Mouse (Mus musculus) liver, embryonic 11.5 days (tissue): ENCODE results near the gene Erv3. TPM values are rescaled to one million over a fixed set of nuclear protein-coding genes. Genes with fewer than 3 reads are reported as not detected.

Experiments
- ATAC-seq: fragments of 200-750 bp; cut with Nextera tagmentation; replicated peaks from 2 replicates; pipeline ENCODE4 v1.8.0; 2017; ENCODE audit warnings: moderate number of reproducible peaks, mild to moderate bottlenecking, moderate TSS enrichment, moderate library complexity; ENCODE audit not compliant: low FRiP score
- DNase-seq: peaks from one replicate; pipeline ENCODE4 v3.0.0-alpha.2; 2017; ENCODE audit warnings: low spot score
- H3K27ac ChIP-seq: fragments of 300-500 bp; sonication (generic); 2 replicates; pipeline ENCODE4 v1.5.1; 2014; ENCODE audit warnings: mild to moderate bottlenecking, low read depth, low read length, control low read depth
- H3K27me3 ChIP-seq: fragments of 300-500 bp; sonication (generic); replicated peaks from 2 replicates; pipeline ENCODE4 v1.6.1; 2014; ENCODE audit warnings: low read length, mixed read lengths; ENCODE audit not compliant: control insufficient read depth, insufficient read depth
- H3K36me3 ChIP-seq: fragments of 300-500 bp; sonication (generic); 2 replicates; pipeline ENCODE4 v1.6.1; 2014; ENCODE audit warnings: mild to moderate bottlenecking, low read length, moderate library complexity, mixed read lengths; ENCODE audit not compliant: control insufficient read depth, insufficient read depth
- H3K4me1 ChIP-seq: fragments of 300-500 bp; sonication (generic); replicated peaks from 2 replicates; pipeline ENCODE4 v1.6.1; 2014; ENCODE audit warnings: low read length, mixed read lengths; ENCODE audit not compliant: control insufficient read depth, insufficient read depth
- H3K4me2 ChIP-seq: fragments of 300-500 bp; sonication (generic); 2 replicates; pipeline ENCODE4 v1.6.1; 2014; ENCODE audit warnings: mild to moderate bottlenecking, control low read depth, moderate library complexity
- H3K4me3 ChIP-seq: fragments of 300-500 bp; sonication (generic); 2 replicates; pipeline ENCODE4 v1.5.1; 2014; ENCODE audit warnings: low read depth, low read length, control low read depth
- H3K9ac ChIP-seq: fragments of 300-500 bp; sonication (generic); 2 replicates; pipeline ENCODE4 v1.6.1; 2014; ENCODE audit warnings: low read depth, low read length, control low read depth
- H3K9me3 ChIP-seq: fragments of 300-500 bp; sonication (generic); 2 replicates; pipeline ENCODE4 v1.6.1; 2016; ENCODE audit warnings: low read length, inconsistent platforms, mixed read lengths; ENCODE audit not compliant: control insufficient read depth
- WGBS: fragments of 180-500 bp; shearing (Covaris S2); extraction: QIAGEN DNeasy Blood & Tissue Kit; methylation state at CpG from one replicate; pipeline ENCODE4 v1.1.7; 2014; 5-methylcytosine and 5-hydroxymethylcytosine counted together
- polyA plus RNA-seq: library from polyadenylated mRNA; unstranded; fragments of >200 nt; fragmentation: Nextera tagmentation; extraction: Ambion mirVana; gene quantifications from 2 replicates; pipeline ENCODE4 v1.2.1, GENCODE M21; 2014

Gene Erv3
- polyA plus RNA-seq, result not detected in 2 replicates

DNA sequence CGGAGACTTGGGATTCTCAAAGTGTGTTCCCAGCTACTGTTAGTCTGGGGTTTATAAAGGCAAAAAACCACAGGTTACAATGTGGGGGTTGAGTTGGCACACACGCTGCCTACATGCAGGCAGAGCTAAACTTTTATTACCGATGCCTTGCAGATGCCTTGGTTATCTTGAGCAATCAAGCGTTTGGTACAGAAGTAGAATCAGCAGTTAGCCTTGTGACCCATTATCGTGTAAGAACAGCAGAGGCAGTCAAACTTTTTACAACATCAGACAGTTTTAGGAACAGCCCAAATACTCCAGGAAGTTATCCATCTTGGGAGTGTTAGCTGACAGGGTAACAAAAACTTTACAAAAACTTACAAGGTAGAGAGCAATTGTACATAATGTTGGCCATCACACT lies at the start of gene Erv3:
Gene Erv3, minus strand, starts transcription at position 27 of the 400 bp plus-strand sequence.
- no peak within 1 kb of the TSS for H3K27ac ChIP-seq
- H3K4me3 ChIP-seq, result no peak within 1 kb of the TSS
- no peak for DNase-seq

DNA sequence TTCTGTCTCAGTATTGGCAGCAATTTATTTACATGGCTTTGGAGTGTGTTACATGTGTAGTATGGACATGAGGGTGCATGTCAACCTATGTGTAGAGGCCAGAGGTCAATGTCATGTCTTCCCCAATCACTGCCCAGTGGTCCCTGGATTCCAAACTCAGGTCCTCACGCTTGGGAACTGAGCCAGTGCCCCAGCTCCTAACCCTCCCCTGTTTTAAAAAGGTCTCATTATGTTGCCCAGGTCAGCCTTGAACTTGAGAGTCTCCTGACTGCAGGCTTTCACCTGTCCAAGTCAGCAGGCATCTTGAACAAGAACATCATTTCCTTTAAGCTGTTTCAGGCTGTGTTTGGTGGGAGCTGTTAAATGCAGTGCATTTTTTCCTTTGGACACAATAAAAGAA lies 49.4 kb upstream of the Erv3 start:
- Histone ChIP-seq H3K27ac (no peak overlapping the region), H3K4me2 (no peak overlapping the region), H3K9me3 (no peaks in the 10 kb centered on the region), H3K27me3 (no peaks in the 10 kb centered on the region), H3K4me1 (peaks cover 17% of the 10 kb centered on the region), H3K36me3 (no peaks in the 10 kb centered on the region), H3K9ac (no peak overlapping the region), H3K4me3 (no peak overlapping the region)
- ATAC-seq, result no peak
- 88% methylated on average over 1 of the region's 1 CpGs for WGBS
- DNase-seq, result no peak

More for the DNA sequence above, at the start of gene Erv3:
- H3K36me3 ChIP-seq, result no peaks in the 10 kb centered on the region
- H3K9me3 ChIP-seq, result no peaks in the 10 kb centered on the region
- no peaks in the 10 kb centered on the region for H3K27me3 ChIP-seq
- H3K4me1 ChIP-seq, result peaks cover 4% of the 10 kb centered on the region; the same call in 1 of the 2 replicates
- 82% methylated on average over 5 of the region's 5 CpGs for WGBS
- no peak for ATAC-seq
- no peak within 1 kb of the TSS for H3K9ac ChIP-seq
- H3K4me2 ChIP-seq, result no peak within 1 kb of the TSS

DNA sequence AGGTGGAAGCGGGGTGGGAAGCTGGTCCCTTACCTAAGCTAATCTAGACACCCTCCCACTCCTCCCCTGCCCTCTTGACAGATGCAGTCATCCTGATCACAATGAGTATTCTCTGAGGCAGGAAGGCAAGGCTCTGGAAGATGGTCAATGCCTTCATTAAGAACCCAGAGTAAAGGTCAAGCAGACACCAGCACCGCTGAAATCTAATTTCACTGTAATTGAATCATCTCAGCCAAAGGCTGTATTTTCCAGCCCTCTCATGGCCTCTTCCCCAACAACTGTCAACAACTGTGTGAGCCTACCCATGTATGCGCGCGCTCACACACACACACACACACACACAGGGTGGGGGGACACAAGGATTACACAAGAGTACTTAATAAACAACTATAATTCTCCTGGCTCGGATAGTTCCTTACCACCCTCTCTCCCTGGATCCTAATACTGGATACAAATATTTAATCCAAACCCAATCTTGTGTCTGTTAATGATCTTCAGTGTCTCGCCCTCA lies 48.9 kb upstream of the Erv3 start:
- ATAC-seq (no peak), DNase-seq (no peak)
- Histone ChIP-seq H3K9me3 (no peaks in the 10 kb centered on the region), H3K36me3 (no peaks in the 10 kb centered on the region), H3K27me3 (no peaks in the 10 kb centered on the region), H3K4me1 (peaks cover 17% of the 10 kb centered on the region), H3K9ac (no peak overlapping the region), H3K27ac (no peak overlapping the region), H3K4me2 (no peak overlapping the region), H3K4me3 (no peak overlapping the region)
- 89% methylated on average over 7 of the region's 7 CpGs for WGBS

DNA sequence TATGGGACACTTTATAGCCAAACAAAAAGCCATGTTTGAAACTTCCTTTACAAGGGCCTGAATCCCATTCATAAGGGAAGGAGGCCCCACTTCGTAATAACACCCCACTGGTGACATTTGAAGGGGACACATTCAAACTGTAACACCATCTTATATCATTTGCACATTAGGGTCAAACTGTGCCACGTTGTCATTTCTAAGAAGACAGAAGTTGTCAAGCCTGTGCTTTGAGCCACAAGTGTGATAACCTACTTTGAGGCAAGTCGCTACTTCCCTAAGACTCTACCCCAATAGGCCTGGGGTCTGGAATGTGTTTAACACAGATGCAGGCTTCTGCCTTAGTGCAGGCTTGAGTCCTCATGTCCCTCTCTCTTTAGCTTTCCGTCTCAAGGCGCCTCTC lies 47.8 kb upstream of the Erv3 start:
- H3K4me3 ChIP-seq, result no peak overlapping the region
- no peaks in the 10 kb centered on the region for H3K9me3 ChIP-seq
- no peak overlapping the region for H3K4me2 ChIP-seq
- H3K27me3 ChIP-seq, result no peaks in the 10 kb centered on the region
- no peak for DNase-seq
- no peaks in the 10 kb centered on the region for H3K36me3 ChIP-seq
- no peak for ATAC-seq
- H3K9ac ChIP-seq, result no peak overlapping the region
- H3K4me1 ChIP-seq, result peaks cover 17% of the 10 kb centered on the region
- H3K27ac ChIP-seq, result no peak overlapping the region
- WGBS, result 74% methylated on average over 5 of the region's 5 CpGs

DNA sequence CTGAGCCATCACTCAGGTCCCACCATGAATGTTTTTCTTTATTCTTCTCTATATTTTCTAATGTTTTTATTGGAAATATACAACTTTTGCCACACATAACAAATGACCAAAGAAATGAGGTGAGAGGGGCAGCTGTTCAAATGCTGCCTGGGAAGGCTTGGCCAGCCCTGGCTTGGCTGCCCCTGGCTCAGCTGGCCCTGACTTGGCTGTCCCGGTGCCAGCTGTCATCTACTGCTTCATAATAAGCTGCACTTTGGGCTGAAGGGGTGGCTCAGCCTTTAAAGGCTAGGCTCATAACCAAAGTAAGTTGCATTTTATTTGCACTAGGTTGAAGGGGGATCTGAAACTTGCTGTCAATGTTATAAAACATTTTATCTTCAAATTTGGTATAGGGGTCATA lies 47.3 kb upstream of the Erv3 start:
- Histone ChIP-seq H3K9me3 (no peaks in the 10 kb centered on the region), H3K36me3 (no peaks in the 10 kb centered on the region), H3K4me1 (peaks cover 17% of the 10 kb centered on the region), H3K4me3 (no peak overlapping the region), H3K27ac (no peak overlapping the region), H3K27me3 (no peaks in the 10 kb centered on the region), H3K4me2 (no peak overlapping the region), H3K9ac (no peak overlapping the region)
- WGBS, result 75% methylated on average over 1 of the region's 1 CpGs
- no peak for ATAC-seq
- no peak for DNase-seq

DNA sequence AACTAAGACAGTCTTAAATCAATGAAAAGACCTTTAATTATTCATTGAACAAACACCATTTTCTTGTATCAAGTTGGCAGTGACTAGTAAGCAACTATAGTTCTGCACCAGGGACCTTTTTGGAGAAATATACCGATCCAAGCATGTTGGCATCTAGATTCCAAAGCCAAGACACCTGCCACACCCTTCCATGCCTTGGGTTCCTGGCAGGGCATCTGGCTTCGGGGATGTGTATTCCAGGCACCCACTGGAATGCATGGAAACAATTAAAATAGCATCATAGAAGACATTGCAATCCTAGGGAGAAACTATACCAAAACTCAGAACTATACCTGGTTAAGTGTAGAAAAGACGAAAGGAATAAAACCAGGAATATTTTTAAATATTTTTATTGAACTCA lies 46.7 kb upstream of the Erv3 start:
- H3K9ac ChIP-seq, result no peak overlapping the region
- H3K4me3 ChIP-seq, result no peak overlapping the region
- DNase-seq, result no peak
- H3K27ac ChIP-seq, result no peak overlapping the region
- WGBS, result 90% methylated on average over 3 of the region's 3 CpGs
- H3K27me3 ChIP-seq, result no peaks in the 10 kb centered on the region
- no peaks in the 10 kb centered on the region for H3K9me3 ChIP-seq
- no peaks in the 10 kb centered on the region for H3K36me3 ChIP-seq
- no peak overlapping the region for H3K4me2 ChIP-seq
- no peak for ATAC-seq
- H3K4me1 ChIP-seq, result peaks cover 17% of the 10 kb centered on the region

DNA sequence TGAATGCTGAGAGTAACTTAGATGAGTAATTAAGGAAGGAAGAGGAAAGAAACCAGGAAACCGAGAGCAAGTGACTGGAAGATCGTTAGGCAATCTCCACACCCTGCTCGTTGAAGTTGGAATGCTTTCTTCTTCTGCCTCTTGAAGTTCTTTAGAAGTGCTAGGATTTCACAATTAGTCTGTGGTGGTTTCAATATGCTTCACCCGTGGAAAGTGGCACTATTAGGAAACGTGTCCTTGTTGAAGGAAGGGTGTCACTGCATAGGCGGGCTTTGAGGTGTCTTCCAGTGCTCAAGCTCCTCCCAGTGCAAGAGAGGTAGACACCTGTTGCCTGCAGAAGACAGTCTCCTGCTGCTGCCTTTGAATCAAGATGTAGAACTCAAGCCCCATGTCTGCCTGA lies 46.2 kb upstream of the Erv3 start:
- no peak for DNase-seq
- H3K4me2 ChIP-seq, result no peak overlapping the region
- no peak for ATAC-seq
- no peak overlapping the region for H3K27ac ChIP-seq
- H3K9me3 ChIP-seq, result no peaks in the 10 kb centered on the region
- H3K36me3 ChIP-seq, result no peaks in the 10 kb centered on the region
- no peak overlapping the region for H3K9ac ChIP-seq
- H3K4me3 ChIP-seq, result no peak overlapping the region
- no peaks in the 10 kb centered on the region for H3K27me3 ChIP-seq
- 57% methylated on average over 6 of the region's 6 CpGs for WGBS
- H3K4me1 ChIP-seq, result peaks cover 13% of the 10 kb centered on the region

DNA sequence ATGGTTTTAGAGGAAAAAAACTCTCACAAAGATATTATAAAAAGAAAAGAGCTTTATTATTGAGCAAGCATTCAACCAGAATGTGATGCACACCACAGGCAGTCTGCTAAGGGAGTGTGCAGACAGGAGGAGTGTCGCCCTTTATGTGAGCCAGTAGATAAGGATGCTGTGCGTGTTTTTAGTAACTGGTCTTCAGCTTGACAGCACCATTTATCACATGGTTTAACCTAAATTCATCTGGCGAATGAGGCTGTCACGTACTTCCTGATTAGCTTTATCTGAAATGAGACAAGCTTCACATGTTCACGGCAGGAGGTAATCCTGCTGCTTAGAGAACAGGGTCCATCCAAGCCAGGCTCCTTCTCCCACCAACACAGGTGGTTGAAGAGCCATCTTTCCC lies 45.5 kb upstream of the Erv3 start:
- Histone ChIP-seq H3K4me1 (peaks cover 13% of the 10 kb centered on the region), H3K36me3 (no peaks in the 10 kb centered on the region), H3K4me3 (no peak overlapping the region), H3K9me3 (no peaks in the 10 kb centered on the region), H3K9ac (no peak overlapping the region), H3K27ac (peak overlapping the region; percentile 50), H3K4me2 (peak overlapping the region; percentile 44), H3K27me3 (no peaks in the 10 kb centered on the region)
- peak; percentile 92 for ATAC-seq
- no peak for DNase-seq
- 16% methylated on average over 5 of the region's 5 CpGs for WGBS

DNA sequence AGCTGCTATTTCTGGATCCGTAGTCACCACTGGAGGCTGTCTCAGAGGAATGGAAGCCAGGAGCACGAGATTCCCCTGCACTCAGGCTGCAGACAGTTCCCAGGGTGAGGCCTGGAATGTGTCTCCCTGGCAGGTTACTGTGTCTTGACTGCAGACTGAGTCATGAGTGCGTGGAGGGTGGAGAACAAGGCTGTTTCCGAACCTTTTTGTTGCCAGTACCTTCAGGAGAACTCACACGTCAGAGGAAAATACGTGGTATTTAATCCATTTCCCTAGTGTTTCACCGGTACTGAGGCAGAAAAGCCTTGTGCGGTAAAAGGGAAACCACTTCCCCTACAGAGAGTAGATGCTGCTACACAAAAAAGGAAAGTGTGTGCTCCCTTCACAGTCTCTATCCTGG lies 43.3 kb upstream of the Erv3 start:
- DNase-seq (no peak), ATAC-seq (no peak)
- Histone ChIP-seq H3K4me1 (peaks cover 13% of the 10 kb centered on the region), H3K27me3 (no peaks in the 10 kb centered on the region), H3K4me2 (no peak overlapping the region), H3K36me3 (no peaks in the 10 kb centered on the region), H3K27ac (no peak overlapping the region), H3K4me3 (no peak overlapping the region), H3K9me3 (no peaks in the 10 kb centered on the region), H3K9ac (no peak overlapping the region)
- 32% methylated on average over 8 of the region's 8 CpGs for WGBS
